Mouse (Mus musculus) ovary, postnatal 14 days (tissue): Measurements from ENCODE around the gene Scamp3.
"Not testable (repeated sequence)": the region's sequence is repeated elsewhere in the genome, so short reads cannot be mapped to it uniquely, and the experiment has no call there.

Source experiments
- DNase-seq: peaks from one replicate; pipeline ENCODE4 v3.0.0; 2022; ENCODE audit warnings: low spot score

Gene Scamp3

GRCm38 (mm10) chr3:89177242-89178106 is at the start of gene Scamp3:
Gene Scamp3 (plus strand): TSS chr3:89177473.
- peak; percentile 69 for DNase-seq

- DNase-seq = no peak
Observed at GRCm38 (mm10) chr3:89129908-89130307, 47.4 kb upstream of the Scamp3 start.

- no peak for DNase-seq
Observed at GRCm38 (mm10) chr3:89131816-89132215, 45.5 kb upstream of the Scamp3 start.

- no peak for DNase-seq
Observed at GRCm38 (mm10) chr3:89132285-89133062, 44.8 kb upstream of the Scamp3 start.

- no peak for DNase-seq
Observed at GRCm38 (mm10) chr3:89133063-89133450, 44.2 kb upstream of the Scamp3 start.

- no peak for DNase-seq
Observed at GRCm38 (mm10) chr3:89133752-89134151, 43.5 kb upstream of the Scamp3 start.

GRCm38 (mm10) chr3:89135958-89136357 is 41.3 kb upstream of the Scamp3 start, which contains the start of gene Pklr:
Gene Pklr (plus strand): TSS chr3:89136142.
- DNase-seq = no peak

- DNase-seq = no peak
Observed at GRCm38 (mm10) chr3:89136365-89136764, 40.9 kb upstream of the Scamp3 start.

GRCm38 (mm10) chr3:89144821-89145220 is 32.5 kb upstream of the Scamp3 start:
- no peak for DNase-seq

- DNase-seq = no peak
Observed at GRCm38 (mm10) chr3:89145566-89145965, 31.7 kb upstream of the Scamp3 start.

- DNase-seq = no peak
Observed at GRCm38 (mm10) chr3:89147101-89147978, 29.9 kb upstream of the Scamp3 start.

GRCm38 (mm10) chr3:89147979-89148311 is 29.3 kb upstream of the Scamp3 start:
- DNase-seq = no peak

GRCm38 (mm10) chr3:89148567-89148966 is 28.7 kb upstream of the Scamp3 start:
- DNase-seq = no peak

GRCm38 (mm10) chr3:89152084-89152835 is 25.0 kb upstream of the Scamp3 start:
- DNase-seq = no peak

GRCm38 (mm10) chr3:89156951-89157350 is 20.3 kb upstream of the Scamp3 start:
- no peak for DNase-seq

- no peak for DNase-seq
Observed at GRCm38 (mm10) chr3:89158651-89159050, 18.6 kb upstream of the Scamp3 start.

GRCm38 (mm10) chr3:89159211-89159610 is 18.1 kb upstream of the Scamp3 start:
- peak; percentile 58 for DNase-seq

GRCm38 (mm10) chr3:89159616-89160344 is 17.5 kb upstream of the Scamp3 start, which contains the start of gene Hcn3:
Gene Hcn3 (minus strand): TSS chr3:89160196.
- peak; percentile 55 for DNase-seq

GRCm38 (mm10) chr3:89161207-89161606 is 16.1 kb upstream of the Scamp3 start:
- DNase-seq = not testable (repeated sequence)

GRCm38 (mm10) chr3:89161786-89162185 is 15.5 kb upstream of the Scamp3 start:
- no peak for DNase-seq

- DNase-seq = no peak
Observed at GRCm38 (mm10) chr3:89163123-89163522, 14.2 kb upstream of the Scamp3 start.
